Mouse (Mus musculus): ENCODE data around the gene Lage3. TPM values are rescaled to one million over a fixed set of nuclear protein-coding genes. Genes with fewer than 3 reads are reported as not detected.
"Not testable (repeated sequence)": the region's sequence is repeated elsewhere in the genome, so short reads cannot be mapped to it uniquely, and the experiment has no call there.

Gene Lage3
- 10 to 100 TPM; 30.5 to 33.0 TPM for total RNA-seq (2021)
- long read RNA-seq, experiment 1, transcript Lage3-201 (3 exons, 761 nt): major isoform, 17 of 21 reads
- long read RNA-seq, experiment 1, partial matches to known transcripts: 2 of 21 reads
- long read RNA-seq, experiment 1, other reads (novel, unspliced or antisense): 1 of 21 reads
- long read RNA-seq, experiment 2, transcript Lage3-201 (3 exons, 761 nt): major isoform, 12 of 15 reads
- long read RNA-seq, experiment 2, partial matches to known transcripts: 0 of 15 reads
- long read RNA-seq, experiment 2, other reads (novel, unspliced or antisense): 2 of 15 reads

DNA sequence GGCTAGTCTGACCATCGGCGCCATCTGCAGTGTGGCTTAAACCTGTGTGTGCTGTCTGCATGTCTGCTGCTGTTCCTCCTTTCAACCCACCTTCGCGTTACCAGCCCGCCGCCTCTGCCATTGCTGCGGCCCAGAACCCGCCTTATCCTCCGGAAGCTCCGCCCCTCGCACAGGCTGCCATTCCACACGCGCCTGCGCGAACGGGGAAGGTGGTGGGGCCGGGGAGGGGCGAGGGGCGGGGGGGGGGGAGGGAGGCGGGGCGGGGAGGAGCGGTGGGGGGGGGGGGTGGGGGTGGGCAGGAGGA, at the start of gene Lage3:
TSS of gene Lage3 (minus strand) at position 152 of the 304 bp plus-strand sequence.
- peak; percentile 70 to 78 for DNase-seq (ENCODE audit: low spot score in 2 of 2)
- intact Hi-C loops (cut with DNase I): no loop called here

DNA sequence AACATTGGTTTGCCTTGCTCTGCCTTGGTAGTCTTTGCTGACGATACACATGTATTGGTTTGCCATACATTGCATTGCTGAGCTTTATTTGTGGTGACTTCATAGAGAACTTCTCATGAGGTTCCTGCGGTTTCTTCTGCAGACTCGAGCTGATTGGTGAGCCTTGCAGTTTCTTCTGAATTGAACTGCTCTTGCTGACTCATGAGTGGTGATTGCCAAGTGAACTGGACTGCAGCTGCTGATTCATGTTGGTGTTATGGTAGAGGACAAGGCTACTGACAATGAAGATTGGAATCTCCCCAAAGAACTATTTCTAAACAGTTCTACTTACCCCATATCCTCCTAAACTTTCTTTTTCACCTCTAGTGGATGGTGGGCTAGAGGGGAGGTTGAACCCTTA, 46.7 kb upstream of the Lage3 start:
- intact Hi-C loops (cut with DNase I): no loop called here
- no peak for DNase-seq (ENCODE audit: low spot score in 2 of 2)

DNA sequence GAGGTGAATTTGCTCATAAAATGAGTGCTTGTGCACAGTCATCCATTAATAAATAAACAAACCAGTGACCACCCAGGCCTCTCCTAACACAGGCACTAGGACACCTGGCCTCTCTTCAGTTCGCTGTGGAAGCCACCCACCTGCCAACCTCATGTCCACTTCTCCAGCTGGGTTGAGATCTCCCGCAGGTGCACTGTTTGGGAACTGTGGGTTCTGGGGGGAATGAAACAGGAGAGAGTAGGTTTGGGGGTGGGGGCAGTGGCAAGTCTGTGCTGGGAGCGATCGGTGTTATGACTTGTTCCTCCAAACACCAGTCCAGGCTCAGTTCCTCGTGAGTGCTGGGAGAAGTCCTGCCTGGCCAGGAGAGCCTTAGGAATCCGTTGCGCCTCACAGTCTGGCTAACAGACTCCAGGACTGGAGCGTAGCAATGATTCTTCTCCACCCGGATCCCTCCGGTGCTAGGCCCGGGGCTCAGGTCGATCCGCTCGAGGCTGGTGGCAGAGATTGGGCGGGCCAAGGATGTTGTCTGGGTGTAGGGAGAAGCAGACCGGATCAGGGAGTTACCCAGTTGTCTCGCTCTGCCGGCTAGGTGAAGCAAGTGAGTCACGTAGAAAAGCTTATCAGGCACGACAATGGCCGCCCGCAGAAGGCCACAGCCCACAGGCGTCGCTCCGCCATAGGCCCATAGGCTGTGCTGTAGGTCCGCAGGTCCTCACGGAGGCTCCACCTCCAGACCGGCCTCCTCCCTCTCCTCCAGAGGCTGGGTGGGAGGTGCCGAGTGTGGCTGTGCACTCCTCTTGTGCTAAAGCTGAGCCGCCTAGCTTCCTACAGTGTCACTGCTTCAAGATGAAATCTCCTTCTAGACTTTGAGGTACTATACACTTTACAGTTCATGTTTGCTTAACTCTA, 39.4 kb upstream of the Lage3 start, which contains the start of the genes Fam3a and Ikbkg:
TSS of gene Fam3a (minus strand) at position 738 of the 909 bp plus-strand sequence.
TSS of gene Ikbkg (plus strand) at position 756 of the 909 bp plus-strand sequence.
- intact Hi-C loops (cut with DNase I): no loop called here
- peak; percentile 80 to 83 for DNase-seq (ENCODE audit: low spot score in 2 of 2)

DNA sequence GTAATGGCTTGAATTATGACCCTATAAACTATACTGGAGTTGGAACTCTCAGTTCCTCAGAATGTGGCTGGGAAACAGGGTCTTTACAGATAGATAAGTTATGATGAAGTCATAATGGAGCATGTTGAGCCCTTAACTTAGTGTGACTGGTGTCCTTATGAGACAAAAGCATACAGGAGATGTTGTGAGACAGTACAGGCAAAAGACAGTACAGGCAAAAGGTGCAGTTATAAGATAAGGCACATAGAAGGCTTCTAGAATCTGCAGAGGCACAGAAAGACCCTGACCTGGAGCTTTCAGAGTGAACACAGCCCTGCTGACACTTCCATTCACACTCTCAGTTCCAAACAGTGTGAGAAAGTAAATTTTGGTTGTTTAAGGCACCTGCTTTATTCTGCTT, 34.7 kb upstream of the Lage3 start:
- no peak for DNase-seq (ENCODE audit: low spot score in 2 of 2)
- intact Hi-C loops (cut with DNase I): no loop called here

DNA sequence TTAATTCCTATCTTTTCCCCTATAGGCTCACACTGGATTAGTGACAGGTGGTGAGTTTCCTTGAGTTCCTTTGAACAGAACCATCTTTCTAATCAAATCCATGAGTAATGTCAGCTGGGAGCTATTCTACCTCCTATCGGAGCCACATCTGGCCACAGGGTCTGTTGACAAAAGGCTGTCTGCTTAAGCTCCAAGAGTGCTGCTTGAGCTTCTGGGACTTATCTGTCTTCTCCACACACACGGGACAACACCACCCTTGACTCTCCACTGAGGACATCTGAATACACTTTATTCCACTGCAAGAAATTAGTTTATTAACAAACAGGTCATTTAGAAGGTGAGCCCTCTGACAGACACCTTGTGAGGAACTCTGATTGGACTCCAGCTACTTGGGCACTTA, 31.0 kb upstream of the Lage3 start:
- intact Hi-C loops (cut with DNase I): no loop called here
- no peak for DNase-seq (ENCODE audit: low spot score in 2 of 2)

DNA sequence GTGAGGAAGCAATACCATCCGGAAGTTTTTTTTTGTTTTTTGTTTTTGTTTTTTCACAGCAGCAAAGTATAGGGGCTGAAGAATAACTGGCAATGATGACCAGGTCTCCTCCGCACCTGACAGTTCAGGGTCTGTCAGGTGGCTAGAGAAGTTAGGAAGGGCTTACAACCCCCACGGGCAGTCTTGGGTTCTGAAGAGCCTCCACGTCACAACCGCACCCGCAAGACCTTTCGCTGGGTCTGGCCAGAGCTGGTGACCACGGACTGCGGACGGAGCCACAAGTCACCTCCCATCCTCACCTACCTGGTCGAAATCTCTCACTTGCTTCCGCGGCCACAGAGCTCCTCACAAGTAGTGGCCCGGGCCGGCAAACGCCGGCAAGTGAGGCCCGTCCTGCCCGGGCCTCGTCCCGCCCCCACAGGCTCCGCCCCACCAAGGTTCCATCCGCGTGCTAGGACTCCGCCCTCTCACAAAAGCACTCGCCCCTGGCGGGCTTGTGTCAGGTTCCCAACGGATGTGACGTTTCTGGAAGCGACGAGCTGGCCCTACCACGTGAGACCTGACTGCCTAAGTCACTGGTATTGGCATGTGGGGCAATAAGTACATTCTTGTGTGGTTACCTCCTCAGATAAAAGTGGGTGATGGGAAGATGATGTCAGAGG, 19.6 kb upstream of the Lage3 start, which contains the start of the genes Ubl4a and Slc10a3:
TSS of gene Ubl4a (minus strand) at position 331 of the 662 bp plus-strand sequence.
TSS of gene Slc10a3 (minus strand) at position 462 of the 662 bp plus-strand sequence.
- intact Hi-C loops (cut with DNase I): no loop called here

GRCm38 (mm10) chrX:74368209-74368909, 14.9 kb upstream of the Lage3 start:
- intact Hi-C loops (cut with DNase I): no loop called here
- DNase-seq (ENCODE audit: low spot score in 2 of 2): peak; percentile 15 to 54

More for the DNA sequence above, 19.6 kb upstream of the Lage3 start, which contains the start of the genes Ubl4a and Slc10a3:
- peak; percentile 78 to 79 for DNase-seq (ENCODE audit: low spot score in 2 of 2)

DNA sequence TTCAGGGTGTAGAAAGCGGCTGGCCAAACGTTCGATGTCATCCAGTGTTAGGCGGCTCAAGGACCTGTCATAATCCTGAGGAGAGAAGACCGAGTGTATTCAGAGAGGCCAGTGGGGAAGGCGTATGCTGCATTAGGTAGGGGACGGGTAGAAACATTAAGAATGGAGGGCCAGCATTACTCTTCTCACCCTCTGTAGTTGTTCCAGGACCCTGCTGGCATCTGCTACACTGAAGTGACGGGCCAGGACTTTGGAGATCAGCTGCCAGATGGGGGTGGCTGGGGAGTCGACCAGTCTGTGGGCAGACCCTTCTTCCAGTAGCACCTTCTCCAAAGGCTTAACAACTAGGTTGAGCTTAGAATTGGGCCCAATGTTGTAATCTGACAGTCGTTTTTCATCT, 14.1 kb upstream of the Lage3 start:
- intact Hi-C loops (cut with DNase I): no loop called here
- DNase-seq (ENCODE audit: low spot score in 2 of 2): no peak

GRCm38 (mm10) chrX:74359171-74359570, 5.8 kb upstream of the Lage3 start:
- intact Hi-C loops (cut with DNase I): no loop called here

DNA sequence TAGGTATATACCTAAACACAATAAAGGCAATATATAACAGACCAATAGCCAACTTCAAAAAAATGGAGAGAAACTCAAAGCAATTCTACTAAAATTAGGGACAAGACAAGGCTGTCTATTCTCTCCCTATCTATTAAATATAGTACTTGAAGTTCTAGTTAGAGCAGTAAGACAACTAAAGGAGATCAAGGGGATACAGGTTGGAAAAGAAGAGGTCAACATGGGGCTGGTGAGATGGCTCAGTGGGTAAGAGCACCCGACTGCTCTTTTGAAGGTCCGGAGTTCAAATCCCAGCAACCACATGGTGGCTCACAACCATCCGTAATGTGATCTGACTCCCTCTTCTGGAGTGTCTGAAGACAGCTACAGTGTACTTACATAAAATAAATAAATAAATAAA, 3.7 kb upstream of the Lage3 start:
- DNase-seq (ENCODE audit: low spot score in 2 of 2); intact Hi-C loops (cut with DNase I): not testable (repeated sequence)

More at GRCm38 (mm10) chrX:74359171-74359570, 5.8 kb upstream of the Lage3 start:
- no peak for DNase-seq (ENCODE audit: low spot score in 2 of 2)

DNA sequence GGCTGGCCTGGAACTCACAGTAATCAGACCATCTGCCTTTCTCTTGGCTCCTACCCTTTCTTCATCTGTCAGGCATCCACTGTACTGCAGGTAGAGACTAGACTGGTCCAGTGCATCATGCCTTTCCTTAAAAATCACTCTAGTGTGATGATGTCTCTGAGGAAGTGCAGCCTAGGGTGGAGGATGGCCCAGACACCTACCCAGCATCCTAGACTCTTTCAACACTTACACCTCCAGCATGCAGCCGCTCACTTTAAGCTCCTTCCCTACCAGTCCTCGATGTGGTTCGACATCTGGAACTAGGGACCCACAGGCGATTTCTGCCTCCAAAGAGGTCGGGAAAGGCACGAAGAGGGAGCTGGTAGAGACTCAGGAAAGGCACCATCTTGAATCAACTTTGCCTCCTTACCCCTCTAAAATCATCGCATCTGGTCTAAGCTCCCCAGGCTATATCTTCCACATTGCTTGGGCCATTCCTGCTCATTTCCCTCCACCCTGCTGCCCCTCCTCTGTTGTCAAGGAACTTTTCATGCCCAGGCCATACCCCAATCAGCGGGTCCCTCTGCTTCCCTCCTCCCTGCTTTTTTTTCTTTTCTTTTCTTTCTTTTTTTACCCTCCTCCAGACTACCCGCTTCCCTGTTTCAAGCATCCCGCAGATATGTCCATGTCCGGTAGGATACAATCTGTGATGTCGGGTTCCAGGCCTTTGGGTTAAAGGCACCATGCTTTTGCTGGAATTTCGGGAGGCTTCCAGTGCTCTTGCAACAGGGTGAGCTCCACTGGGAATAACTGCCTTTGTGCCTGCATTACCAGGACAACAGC, 562 bp downstream of the Lage3 start:
- intact Hi-C loops (cut with DNase I): no loop called here

GRCm38 (mm10) chrX:74330166-74330930, 23.1 kb downstream of the Lage3 start:
- DNase-seq (ENCODE audit: low spot score in 2 of 2): no peak
- intact Hi-C loops (cut with DNase I): no loop called here

More for the DNA sequence above, 562 bp downstream of the Lage3 start:
- no peak for DNase-seq (ENCODE audit: low spot score in 2 of 2)

DNA sequence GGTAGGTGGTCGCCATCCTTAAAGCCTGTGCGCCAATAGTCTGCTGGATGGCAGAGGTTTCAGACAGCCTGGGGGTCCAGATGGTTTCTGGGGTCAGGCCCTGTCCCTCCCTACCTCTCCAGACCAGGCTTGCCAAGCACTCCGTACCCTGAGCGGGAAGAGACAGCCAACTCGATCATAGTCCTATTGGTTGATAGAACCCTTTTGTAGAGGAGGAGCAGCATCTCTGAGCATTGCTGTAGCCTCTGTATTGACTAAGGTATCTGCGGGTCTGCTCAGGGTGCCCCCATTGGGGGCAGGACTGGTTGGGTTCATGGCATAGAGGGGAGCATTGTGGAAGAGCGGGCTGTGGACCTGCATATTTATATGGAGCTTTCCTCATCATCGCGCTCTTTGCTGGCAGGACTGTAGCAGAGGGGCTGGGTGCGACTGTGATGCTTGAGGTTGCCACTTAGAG, 24.2 kb downstream of the Lage3 start:
- no peak for DNase-seq (ENCODE audit: low spot score in 2 of 2)
- intact Hi-C loops (cut with DNase I): no loop called here

- peak; percentile 28 to 49 for DNase-seq (ENCODE audit: low spot score in 2 of 2)
- intact Hi-C loops (cut with DNase I): no loop called here
These were observed 24.7 kb downstream of the Lage3 start, which contains the start of gene Plxna3 for GRCm38 (mm10) chrX:74328725-74329161. TSS of gene Plxna3 (plus strand) at chrX:74329066.

DNA sequence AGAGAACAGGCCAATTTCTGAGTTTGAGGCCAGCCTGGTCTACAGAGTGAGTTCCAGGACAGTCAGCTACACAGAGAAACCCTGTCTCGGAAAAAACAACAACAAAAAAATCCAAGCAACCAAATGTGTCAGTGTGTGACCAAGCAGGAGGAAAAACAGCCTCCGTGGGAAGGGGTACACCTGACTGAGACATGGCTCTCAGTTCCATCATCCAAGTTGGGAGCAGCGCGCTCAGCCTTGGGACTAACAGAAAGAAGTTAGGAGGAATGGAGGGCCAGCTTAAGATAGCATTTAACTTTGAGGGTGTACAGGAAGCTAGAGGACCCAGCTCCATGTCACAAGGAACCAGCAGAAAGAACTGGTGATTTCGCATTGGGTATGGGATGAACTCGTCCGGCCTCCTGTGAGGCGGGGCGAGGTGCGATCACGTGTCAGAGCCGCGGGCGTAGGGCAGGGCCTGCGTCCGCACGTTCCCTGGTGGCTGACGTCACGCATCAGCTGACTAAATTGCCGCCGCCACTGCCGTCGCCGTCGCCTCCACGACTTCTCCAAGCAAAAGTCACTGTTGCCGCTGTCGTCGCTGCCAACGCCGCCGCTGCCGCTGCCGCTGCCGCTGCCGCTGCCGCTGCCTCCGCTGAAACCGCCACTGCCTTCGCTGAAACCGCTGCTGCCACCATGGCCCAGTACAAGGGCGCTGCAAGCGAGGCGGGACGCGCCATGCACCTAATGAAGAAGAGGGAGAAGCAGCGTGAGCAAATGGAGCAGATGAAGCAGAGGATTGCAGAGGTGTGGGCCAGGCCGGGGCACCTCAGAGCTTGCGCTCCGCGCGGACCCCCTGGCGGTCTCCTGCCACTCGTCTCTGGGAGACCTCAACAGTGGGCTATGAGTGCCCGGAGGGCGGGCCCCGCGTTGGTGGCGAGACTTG, 40.6 kb downstream of the Lage3 start, which contains the start of gene Fam50a:
TSS of gene Fam50a (plus strand) at position 494 of the 925 bp plus-strand sequence.
- intact Hi-C loops (cut with DNase I): no loop called here
- DNase-seq (ENCODE audit: low spot score in 2 of 2): peak; percentile 89 to 90

Measured in left cerebral cortex, postnatal 14 days (tissue).